Mouse (Mus musculus) kidney, adult 2 months (tissue): ENCODE measurements at regions not wholly inside any gene's neighbourhood (a gene's known extent, or its start where the extent isn't known, plus 50 kb on each side); places are given as distances from the start of the nearest gene placed in this dataset.
A peak's percentile ranks its signal among the peaks of the same experiment; 100 is the strongest.

Experiments
- DNase-seq: peaks from one replicate; pipeline ENCODE4 v3.0.0; 2021
- H3K27ac ChIP-seq: fragments of 200-500 bp; 2 replicates; pipeline ENCODE4 v1.5.1; 2012; ENCODE audit warnings: low read depth, low read length, control low read depth, inconsistent platforms; ENCODE audit not compliant: insufficient read depth
- H3K27me3 ChIP-seq: fragments of 200-500 bp; replicated peaks from 2 replicates; pipeline ENCODE4 v1.6.1; 2012; ENCODE audit warnings: mild to moderate bottlenecking, moderate library complexity, low read length, inconsistent platforms; ENCODE audit not compliant: control insufficient read depth, insufficient read depth
- H3K36me3 ChIP-seq: fragments of 200-500 bp; 2 replicates; pipeline ENCODE4 v1.6.1; 2012; ENCODE audit warnings: mild to moderate bottlenecking, moderate library complexity, low read length, inconsistent platforms; ENCODE audit not compliant: control insufficient read depth, insufficient read depth
- H3K4me1 ChIP-seq: fragments of 200-500 bp; 2 replicates; pipeline ENCODE4 v1.6.1; 2011; ENCODE audit warnings: low read length; ENCODE audit not compliant: control insufficient read depth, insufficient read depth
- H3K4me3 ChIP-seq: fragments of 200-500 bp; 2 replicates; pipeline ENCODE4 v1.5.1; 2011; ENCODE audit warnings: mild to moderate bottlenecking, low read depth, low read length, control low read depth; ENCODE audit not compliant: insufficient read depth
- CTCF ChIP-seq: fragments of 200-500 bp; conservative IDR thresholded peaks from 2 replicates; pipeline ENCODE4 v1.5.1; 2011; ENCODE audit warnings: low read depth, mild to moderate bottlenecking, control low read depth, low read length, moderate library complexity, mixed read lengths; ENCODE audit not compliant: insufficient read depth, insufficient read length
- POLR2A ChIP-seq: fragments of 200-500 bp; IDR thresholded peaks from one replicate; pipeline ENCODE4 v1.6.1; 2011; ENCODE audit warnings: low read depth, low read length, control low read depth
- WGBS: fragments of 180-500 bp; shearing (Covaris S2); methylation state at CpG from one replicate; pipeline ENCODE4 v1.1.7; 2018; 5-methylcytosine and 5-hydroxymethylcytosine counted together

DNA sequence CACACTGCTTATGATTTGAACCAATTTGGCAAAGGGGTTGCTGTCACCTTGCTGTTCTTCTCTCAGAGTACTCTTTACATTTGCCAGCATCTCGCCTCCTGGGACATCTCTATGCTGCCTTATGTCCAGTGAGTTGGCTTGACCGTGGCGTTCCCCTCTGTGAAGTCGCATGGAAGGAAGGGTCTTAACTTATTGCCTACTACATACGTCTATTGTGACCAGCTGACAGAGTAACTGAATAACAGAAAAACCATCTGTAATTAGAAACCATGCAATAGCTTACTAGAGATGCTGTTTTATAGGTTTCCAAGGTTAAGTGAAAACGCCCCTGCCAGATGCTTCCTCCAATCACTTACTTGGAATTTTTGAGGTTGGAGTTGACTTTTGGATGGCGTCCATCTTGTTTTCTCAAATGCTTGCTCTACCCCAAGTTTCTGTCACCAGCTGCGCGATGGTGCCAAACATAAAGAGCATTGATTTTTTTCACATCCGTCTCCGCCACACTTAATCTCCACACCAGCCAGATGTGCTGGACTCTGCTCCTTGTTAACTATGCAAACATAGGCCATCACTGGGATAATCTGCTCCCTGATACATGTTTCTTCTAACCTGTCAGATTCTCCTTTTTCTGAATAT lies 241.7 kb upstream of the Nt5e start:
- 82% methylated on average over 11 of the region's 11 CpGs for WGBS
- TF ChIP-seq CTCF (no peak), POLR2A (no peak)
- Histone ChIP-seq H3K4me3 (no peak overlapping the region), H3K36me3 (no peaks in the 10 kb centered on the region), H3K27ac (no peak overlapping the region), H3K27me3 (no peaks in the 10 kb centered on the region), H3K4me1 (no peaks in the 10 kb centered on the region)
- no peak for DNase-seq

DNA sequence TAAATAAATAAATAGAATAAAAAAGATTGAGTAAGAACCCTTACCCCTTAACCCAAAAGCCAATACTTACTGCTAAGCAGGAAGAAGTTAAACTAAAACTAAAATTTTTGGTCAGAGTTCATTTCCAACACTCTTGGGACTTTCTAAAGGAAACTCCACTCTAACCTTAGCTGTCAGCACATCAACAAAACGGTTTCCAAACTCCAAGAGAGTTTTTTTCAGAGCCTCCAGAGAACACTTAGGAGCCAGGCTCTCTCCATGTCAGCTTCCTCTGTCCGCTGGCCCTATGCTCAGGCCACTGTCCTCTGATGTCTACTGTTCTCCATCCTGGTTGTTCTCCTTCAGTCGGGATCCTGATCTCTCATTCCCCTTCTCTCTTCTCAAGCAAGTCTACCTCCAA lies 241.1 kb upstream of the Nt5e start:
- Histone ChIP-seq H3K27me3 (no peaks in the 10 kb centered on the region), H3K4me1 (no peaks in the 10 kb centered on the region; the same call in 1 of the 2 replicates), H3K27ac (no peak overlapping the region), H3K4me3 (no peak overlapping the region), H3K36me3 (no peaks in the 10 kb centered on the region)
- WGBS = 60% methylated on average over 3 of the region's 3 CpGs
- DNase-seq = peak; percentile 25
- TF ChIP-seq CTCF (no peak), POLR2A (no peak)

DNA sequence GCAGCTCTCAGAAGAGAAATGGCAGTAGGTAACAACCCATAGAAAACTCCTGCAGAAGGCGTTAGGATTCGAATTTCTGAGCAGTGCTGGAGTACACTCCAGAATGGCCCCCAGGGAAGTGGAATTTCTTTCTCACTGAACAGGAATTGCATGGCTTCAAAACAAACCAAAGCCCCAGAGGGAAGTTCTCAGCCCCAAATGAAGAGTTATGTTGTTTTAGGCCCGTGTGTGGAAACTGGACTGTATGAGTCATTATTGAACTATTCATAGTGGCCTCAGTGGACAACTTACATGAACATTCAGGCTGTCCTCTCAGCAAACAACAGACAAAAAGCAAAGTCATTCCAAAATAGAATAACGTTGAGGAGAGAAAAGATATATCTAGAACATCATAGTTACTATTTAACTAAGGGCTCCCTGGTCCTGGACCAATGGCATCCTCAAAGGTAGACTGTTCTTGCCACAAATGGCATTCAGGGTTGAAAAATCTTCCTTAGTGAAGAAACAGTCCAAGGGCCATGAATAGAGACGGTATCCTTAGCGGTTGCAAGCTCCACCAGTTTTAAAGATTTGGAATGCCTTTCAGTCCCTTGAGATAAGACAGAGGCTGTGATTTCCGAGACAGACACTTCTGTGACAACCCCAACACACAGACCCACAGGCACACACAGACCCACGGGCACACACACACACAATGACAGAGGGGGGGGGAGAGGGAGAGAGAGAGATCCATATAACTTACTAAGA lies 235.0 kb upstream of the Nt5e start:
- no peak for DNase-seq
- 52% methylated on average over 8 of the region's 8 CpGs for WGBS
- no peaks in the 10 kb centered on the region for H3K27me3 ChIP-seq
- TF ChIP-seq POLR2A (no peak), CTCF (no peak)
- no peaks in the 10 kb centered on the region; the same call in 1 of the 2 replicates for H3K4me1 ChIP-seq
- no peak overlapping the region for H3K4me3 ChIP-seq
- H3K27ac ChIP-seq = peak overlapping the region; percentile 38; the same call in 1 of the 2 replicates
- H3K36me3 ChIP-seq = no peaks in the 10 kb centered on the region

DNA sequence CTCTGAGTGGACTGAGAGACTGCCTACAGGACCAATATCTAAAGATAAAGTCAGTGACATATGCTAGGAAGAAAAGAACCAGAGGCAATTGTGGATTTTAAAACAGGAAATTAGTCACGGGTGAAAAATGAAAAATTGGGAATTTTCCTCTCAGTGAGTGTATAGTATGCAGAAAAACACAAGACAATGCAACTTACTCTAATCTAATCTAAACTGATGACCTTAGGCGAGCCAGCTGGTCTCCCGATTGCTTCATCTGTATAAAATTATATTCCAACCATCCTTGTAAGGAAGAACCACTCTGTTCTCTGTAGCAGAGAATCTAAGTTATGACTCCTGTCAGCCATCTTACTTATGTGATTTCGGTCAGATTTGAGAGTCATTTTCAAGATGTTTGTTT lies 234.4 kb upstream of the Nt5e start:
- TF ChIP-seq POLR2A (no peak), CTCF (no peak)
- Histone ChIP-seq H3K4me3 (no peak overlapping the region), H3K36me3 (no peaks in the 10 kb centered on the region), H3K27me3 (no peaks in the 10 kb centered on the region), H3K4me1 (no peaks in the 10 kb centered on the region; the same call in 1 of the 2 replicates), H3K27ac (no peak overlapping the region)
- WGBS = 77% methylated on average over 4 of the region's 4 CpGs
- no peak for DNase-seq

DNA sequence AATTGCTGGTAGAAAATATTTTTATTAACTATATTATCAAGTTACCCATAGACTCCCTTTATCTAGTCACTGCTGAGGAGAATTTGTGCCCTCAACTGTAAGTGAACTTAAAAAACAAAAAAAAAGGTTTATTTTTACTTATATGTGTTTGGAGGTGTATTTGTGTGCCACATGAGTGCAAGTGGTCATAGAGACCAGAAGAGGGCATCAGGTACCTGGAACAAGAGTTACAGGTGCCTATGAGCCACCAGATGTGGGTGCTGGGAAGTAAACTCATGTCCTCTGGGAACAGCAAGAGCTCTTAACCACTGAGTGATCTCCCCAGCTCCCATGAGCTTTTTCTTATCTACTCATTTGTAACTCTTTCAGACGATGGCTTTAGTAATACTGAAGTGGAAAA lies 213.9 kb upstream of the Nt5e start:
- no peak overlapping the region for H3K4me3 ChIP-seq
- no peak overlapping the region for H3K27ac ChIP-seq
- no peak for TF ChIP-seq POLR2A
- no peak for TF ChIP-seq CTCF
- no peaks in the 10 kb centered on the region for H3K27me3 ChIP-seq
- H3K36me3 ChIP-seq = no peaks in the 10 kb centered on the region
- DNase-seq = no peak
- no peaks in the 10 kb centered on the region for H3K4me1 ChIP-seq
- WGBS = 37% methylated on average over 1 of the region's 1 CpGs

DNA sequence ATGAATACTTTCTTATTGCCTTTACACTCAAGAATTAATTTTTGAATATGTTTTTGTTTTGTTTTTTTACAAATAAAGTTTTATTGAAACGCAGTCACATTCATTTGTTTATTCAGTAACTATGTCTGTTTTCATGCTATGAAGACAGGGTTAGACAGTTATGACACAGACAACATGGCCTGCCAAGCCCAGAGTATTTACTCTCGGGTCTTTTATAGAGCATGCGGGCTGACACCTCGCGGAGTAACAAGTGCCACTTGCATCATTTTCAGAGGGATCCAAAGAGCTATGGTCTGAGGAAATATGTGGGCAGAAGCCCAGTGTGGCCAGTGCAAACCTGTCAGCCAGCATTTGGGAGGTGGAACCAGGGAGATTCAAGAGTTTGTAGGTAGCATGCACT lies 206.5 kb upstream of the Nt5e start:
- Histone ChIP-seq H3K4me1 (no peaks in the 10 kb centered on the region), H3K27me3 (no peaks in the 10 kb centered on the region), H3K27ac (no peak overlapping the region), H3K4me3 (no peak overlapping the region), H3K36me3 (no peaks in the 10 kb centered on the region)
- TF ChIP-seq POLR2A (no peak), CTCF (no peak)
- 90% methylated on average over 5 of the region's 5 CpGs for WGBS
- DNase-seq = no peak

DNA sequence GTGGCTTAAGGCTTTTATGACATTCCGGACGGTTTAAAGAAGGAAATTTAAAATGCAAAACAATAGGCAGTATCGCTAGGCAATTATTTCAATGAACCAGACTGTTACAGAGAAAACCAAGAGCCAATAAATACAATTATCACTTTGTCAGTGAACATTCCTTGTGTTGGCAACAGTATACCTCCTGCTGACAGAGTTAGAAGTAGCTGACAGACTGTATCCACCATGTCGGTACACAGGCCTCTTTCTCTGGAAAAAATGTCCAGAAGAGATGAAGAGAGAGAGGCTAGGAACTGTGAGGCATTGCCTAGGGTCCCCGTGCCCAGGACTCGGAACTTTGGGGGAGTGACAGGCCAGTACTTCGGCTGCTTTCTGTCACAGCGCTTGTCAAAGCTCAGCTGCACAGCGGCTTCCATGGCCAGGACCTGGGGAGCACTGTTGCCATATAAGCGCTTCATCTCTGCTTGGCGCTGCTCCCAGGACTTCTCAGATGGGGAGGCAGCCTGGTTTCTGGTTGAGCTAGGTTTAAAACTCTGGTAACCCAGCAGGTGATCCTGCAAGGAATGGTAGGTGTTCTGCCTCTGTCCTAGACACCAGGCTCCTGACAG lies 205.9 kb upstream of the Nt5e start:
- Histone ChIP-seq H3K4me3 (no peak overlapping the region), H3K27ac (no peak overlapping the region), H3K36me3 (no peaks in the 10 kb centered on the region), H3K27me3 (no peaks in the 10 kb centered on the region), H3K4me1 (no peaks in the 10 kb centered on the region)
- WGBS = 82% methylated on average over 11 of the region's 11 CpGs
- DNase-seq = no peak
- no peak for TF ChIP-seq POLR2A
- no peak for TF ChIP-seq CTCF
